Mouse (Mus musculus) embryonic facial prominence, embryonic 10.5 days (tissue): ENCODE results near the gene Noc2l. TPM values are rescaled to one million over a fixed set of nuclear protein-coding genes. Genes with fewer than 3 reads are reported as not detected.
A peak's percentile ranks its signal among the peaks of the same experiment; 100 is the strongest.

Experiments used
- DNase-seq: peaks from one replicate; pipeline ENCODE4 v3.0.0-alpha.2; 2017; ENCODE audit warnings: low spot score
- H3K27ac ChIP-seq: fragments of 300-500 bp; sonication (generic); replicated peaks from 2 replicates; pipeline ENCODE4 v1.5.1; 2016; ENCODE audit warnings: mild to moderate bottlenecking
- H3K27me3 ChIP-seq: fragments of 300-500 bp; sonication (generic); replicated peaks from 2 replicates; pipeline ENCODE4 v1.6.1; 2016; ENCODE audit warnings: low read depth, mild to moderate bottlenecking; ENCODE audit not compliant: poor library complexity, severe bottlenecking
- H3K36me3 ChIP-seq: fragments of 300-500 bp; sonication (generic); replicated peaks from 2 replicates; pipeline ENCODE4 v1.6.1; 2016; ENCODE audit warnings: mild to moderate bottlenecking, moderate library complexity
- H3K4me1 ChIP-seq: fragments of 300-500 bp; sonication (generic); 2 replicates; pipeline ENCODE4 v1.6.1; 2016
- H3K4me3 ChIP-seq: fragments of 300-500 bp; sonication (generic); 2 replicates; pipeline ENCODE4 v1.5.1; 2016; ENCODE audit warnings: mild to moderate bottlenecking, moderate library complexity
- H3K9me3 ChIP-seq: fragments of 300-500 bp; sonication (generic); 2 replicates; pipeline ENCODE4 v1.6.1; 2016; ENCODE audit warnings: mild to moderate bottlenecking
- WGBS: fragments of 180-500 bp; shearing (Covaris S2); methylation state at CpG from one replicate; pipeline ENCODE4 v1.1.7; 2016; 5-methylcytosine and 5-hydroxymethylcytosine counted together
- microRNA-seq: library from miRNA; unstranded; fragments of <30 nt; microRNA quantifications from one replicate; pipeline ENCODE4, GENCODE M21; 2017
- polyA plus RNA-seq: library from polyadenylated mRNA; unstranded; fragments of >200 nt; fragmentation: Nextera tagmentation; extraction: Ambion mirVana; gene quantifications from 2 replicates; pipeline ENCODE4 v1.2.1, GENCODE M21; 2016

Gene Noc2l
- polyA plus RNA-seq, 1 experiment from 2014 or later, result 110 TPM

- peaks cover 23% of the 10 kb centered on the region for H3K36me3 ChIP-seq
- WGBS, result 47% methylated on average over 7 of the region's 7 CpGs
- no peak overlapping the region for H3K4me3 ChIP-seq
- no peaks in the 10 kb centered on the region for H3K9me3 ChIP-seq
- DNase-seq, result no peak
- peaks cover 26% of the 10 kb centered on the region for H3K4me1 ChIP-seq
- H3K27ac ChIP-seq, result no peak overlapping the region
- peaks cover 50% of the 10 kb centered on the region for H3K27me3 ChIP-seq
Measured at GRCm38 (mm10) chr4:156253043-156253442, 17.2 kb downstream of the Noc2l start.

DNA sequence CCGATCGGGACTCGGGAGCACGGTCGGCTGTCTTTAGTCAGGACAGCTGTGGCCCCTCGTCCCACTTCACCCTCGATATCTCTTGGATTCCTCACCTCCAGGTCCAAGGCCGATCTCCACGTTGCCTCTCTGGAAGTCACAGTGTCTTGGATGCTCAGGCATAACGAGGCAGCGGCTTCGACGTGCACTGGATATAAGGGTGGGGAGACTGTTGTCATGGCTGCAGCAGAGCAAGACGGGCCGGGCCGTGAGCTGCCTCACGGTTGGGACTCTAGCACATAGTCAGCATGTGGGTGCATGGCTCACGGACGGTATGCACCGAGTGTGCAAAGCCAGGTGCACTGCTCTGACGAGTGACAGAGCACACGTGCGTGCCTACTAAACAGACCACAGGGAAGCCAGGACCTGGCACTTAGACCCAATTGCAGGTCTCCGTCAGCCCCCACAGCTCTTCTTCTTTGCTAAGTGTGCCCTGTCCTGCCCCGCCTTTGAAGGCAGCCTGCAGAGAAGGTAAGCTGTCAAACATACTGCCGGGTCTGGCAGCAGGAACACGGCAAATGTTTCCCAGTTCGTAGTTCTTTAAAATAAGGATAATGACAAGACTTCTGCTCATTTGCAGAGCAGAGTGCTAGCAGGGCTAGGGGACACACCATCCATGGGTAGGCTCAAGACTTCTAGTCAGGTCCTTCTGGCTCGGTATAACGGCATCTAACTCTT lies 18.7 kb downstream of the Noc2l start:
- 1% methylated on average over 30 of the region's 30 CpGs for WGBS

DNA sequence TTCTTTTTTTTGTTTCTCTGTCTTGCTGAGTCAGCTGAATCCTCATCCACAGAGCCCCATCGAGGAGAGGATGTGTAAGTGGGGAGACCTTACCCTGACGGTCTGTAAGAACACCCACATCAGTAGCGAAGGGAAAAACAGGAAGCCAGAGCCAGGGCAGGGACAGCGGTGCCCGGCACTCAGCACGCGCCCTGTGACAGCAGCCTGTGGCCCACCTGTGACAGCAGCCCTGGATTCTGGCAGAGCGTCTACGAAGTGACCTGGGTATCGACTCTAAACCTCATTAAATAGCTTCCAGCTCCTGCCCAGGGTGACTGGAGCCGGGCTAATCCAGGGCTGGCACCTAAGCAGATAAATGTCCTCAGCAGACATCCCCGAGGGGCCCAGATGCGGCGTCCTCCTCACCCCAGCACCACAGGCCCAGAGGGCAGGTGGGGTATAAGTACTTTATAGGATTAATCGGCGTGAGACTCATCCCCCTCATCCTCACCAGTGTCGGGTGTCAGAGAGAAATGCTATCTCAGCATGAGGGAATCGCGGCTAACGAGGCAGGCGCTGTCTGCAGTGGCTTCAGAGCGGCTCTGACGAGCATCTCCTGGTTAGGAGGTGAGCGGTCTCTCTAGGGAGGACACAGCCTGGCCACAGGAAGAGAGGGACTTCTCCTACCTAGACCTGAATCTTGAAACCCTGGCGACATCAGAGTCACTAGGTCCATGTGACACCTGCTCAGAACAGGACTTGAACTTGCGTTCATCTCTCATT lies 19.4 kb downstream of the Noc2l start, which contains the start of gene Samd11:
Gene Samd11 (minus strand): TSS at position 580 of the 762 bp plus-strand sequence.
- DNase-seq, result peak; percentile 36
- H3K36me3 ChIP-seq, result 0 out of 2 replicates have a peak, but pooled peaks cover 3% of the 10 kb centered on the region
- peaks cover 17% of the 10 kb centered on the region for H3K4me1 ChIP-seq
- WGBS, result 2% methylated on average over 26 of the region's 26 CpGs
- no peak within 1 kb of the TSS for H3K27ac ChIP-seq
- H3K4me3 ChIP-seq, result peak within 1 kb of the TSS; percentile 39
- H3K27me3 ChIP-seq, result peaks cover 48% of the 10 kb centered on the region
- no peaks in the 10 kb centered on the region for H3K9me3 ChIP-seq

More for the DNA sequence above, 18.7 kb downstream of the Noc2l start:
- peaks cover 8% of the 10 kb centered on the region for H3K36me3 ChIP-seq
- no peak overlapping the region for H3K27ac ChIP-seq
- H3K4me1 ChIP-seq, result peaks cover 24% of the 10 kb centered on the region
- H3K9me3 ChIP-seq, result no peaks in the 10 kb centered on the region
- peak overlapping the region; percentile 39 for H3K4me3 ChIP-seq
- peaks cover 50% of the 10 kb centered on the region for H3K27me3 ChIP-seq
- peak; percentile 46 for DNase-seq

Small RNA genes within 50 kb of the gene (microRNA-seq; reads per million reads assigned to microRNA genes)
- gene Mir7658, result 11.0 reads per million, percentile 22 among the genes with 10 or more reads in this experiment

Other genes starting within 250 kb of the Noc2l start
- 12.7 and 15.7 TPM in 2 replicates for gene B3galt6, start 243.4 kb upstream of the Noc2l start, polyA plus RNA-seq
- gene Sdf4, start 243.1 kb upstream of the Noc2l start, polyA plus RNA-seq, result 132 and 138 TPM in 2 replicates
- 1.1 and 1.4 TPM in 2 replicates for gene Tnfrsf4, start 222.2 kb upstream of the Noc2l start, polyA plus RNA-seq
- 1.2 and 1.4 TPM in 2 replicates for gene Tnfrsf18, start 209.8 kb upstream of the Noc2l start, polyA plus RNA-seq
- 0.69 and 0.95 TPM in 2 replicates for gene Ttll10, start 176.6 kb upstream of the Noc2l start, polyA plus RNA-seq
- 73.9 and 76.9 TPM in 2 replicates for gene 9430015G10Rik, start 126.0 kb upstream of the Noc2l start, polyA plus RNA-seq
- gene Rnf223, start 105.5 kb upstream of the Noc2l start, polyA plus RNA-seq, result 0.70 and 0.89 TPM in 2 replicates
- 59.0 and 61.7 TPM in 2 replicates for gene Agrn, start 38.5 kb upstream of the Noc2l start, polyA plus RNA-seq
- gene Isg15, start 35.2 kb upstream of the Noc2l start, polyA plus RNA-seq, result 0.34 and 0.47 TPM in 2 replicates
- gene AW011738, start 32.7 kb upstream of the Noc2l start, polyA plus RNA-seq, result 2.2 and 2.7 TPM in 2 replicates
- 0.60 and 0.65 TPM in 2 replicates for gene Perm1, start 20.1 kb upstream of the Noc2l start, polyA plus RNA-seq
- gene Plekhn1, start 1.2 kb upstream of the Noc2l start, polyA plus RNA-seq, result 22.5 and 23.9 TPM in 2 replicates
- gene Samd11, start 19.6 kb downstream of the Noc2l start, polyA plus RNA-seq, result 1.2 and 1.6 TPM in 2 replicates
- gene Vmn2r-ps159, start 95.1 kb downstream of the Noc2l start, polyA plus RNA-seq, result not detected in 2 replicates